Mouse (Mus musculus): ENCODE data around the gene Hcrtr2. TPM values are rescaled to one million over a fixed set of nuclear protein-coding genes. Genes with fewer than 3 reads are reported as not detected.
A peak's percentile ranks its signal among the peaks of the same experiment; 100 is the strongest.

Gene Hcrtr2
- polyA plus RNA-seq, 1 experiment from 2014 or later = 10.0 TPM

DNA sequence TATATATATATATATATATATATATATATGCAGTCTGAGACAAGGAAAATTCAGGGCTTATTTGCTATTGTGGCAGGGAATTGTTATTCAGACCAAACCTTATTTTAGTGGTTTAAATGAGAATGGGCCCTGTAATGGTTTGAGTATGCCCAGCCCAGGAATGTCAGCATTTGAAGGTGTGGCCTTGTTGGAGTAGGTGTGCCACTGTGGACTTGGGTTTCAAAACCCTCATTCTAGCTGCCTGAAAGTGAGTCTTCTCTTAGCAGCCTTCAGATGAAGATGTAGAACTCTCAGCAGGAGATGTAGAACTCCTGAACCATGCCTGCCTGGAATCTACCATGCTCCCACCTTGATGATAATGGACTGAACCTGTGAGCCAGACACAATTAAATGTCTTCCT is 9.7 kb downstream of the Hcrtr2 start:
- no peak overlapping the region for H3K9ac ChIP-seq
- no peak overlapping the region for H3K4me3 ChIP-seq
- H3K27me3 ChIP-seq = no peaks in the 10 kb centered on the region
- H3K4me1 ChIP-seq (replicated peaks) = no peaks in the 10 kb centered on the region
- no peaks in the 10 kb centered on the region for H3K36me3 ChIP-seq
- H3K9me3 ChIP-seq = no peaks in the 10 kb centered on the region
- no peak for ATAC-seq (ENCODE audit: low FRiP score, low read depth)
- H3K4me2 ChIP-seq = no peak overlapping the region
- H3K27ac ChIP-seq (replicated peaks) = no peak overlapping the region

DNA sequence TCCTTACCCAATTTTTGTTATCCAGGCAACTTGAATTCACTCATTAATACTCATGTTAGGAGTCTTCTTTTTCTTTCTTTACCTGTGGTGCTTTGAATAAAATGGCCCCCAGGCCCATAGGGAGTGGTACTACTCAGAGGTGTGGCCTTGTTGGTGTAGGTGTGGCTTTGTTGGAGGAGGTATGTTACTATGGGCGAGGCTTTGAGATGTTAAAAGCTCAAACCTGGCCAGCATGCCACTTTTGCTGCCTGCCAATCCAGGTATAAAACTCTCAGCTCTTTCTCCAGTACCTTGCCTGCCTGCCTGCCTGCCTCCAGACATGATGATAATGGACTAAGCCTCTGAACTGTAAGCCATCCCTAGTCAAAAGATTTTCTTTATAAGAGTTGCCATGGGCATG is 11.4 kb downstream of the Hcrtr2 start:
- Histone ChIP-seq H3K36me3 (no peaks in the 10 kb centered on the region), H3K9me3 (no peaks in the 10 kb centered on the region), H3K4me1 (replicated peaks) (no peaks in the 10 kb centered on the region), H3K27me3 (no peaks in the 10 kb centered on the region), H3K27ac (replicated peaks) (no peak overlapping the region), H3K4me2 (no peak overlapping the region), H3K9ac (no peak overlapping the region), H3K4me3 (no peak overlapping the region)
- WGBS = 43% methylated on average over 1 of the region's 1 CpGs
- no peak for ATAC-seq (ENCODE audit: low FRiP score, low read depth)

- H3K4me1 ChIP-seq (replicated peaks) = no peaks in the 10 kb centered on the region
- H3K9me3 ChIP-seq = no peaks in the 10 kb centered on the region
- H3K27me3 ChIP-seq = no peaks in the 10 kb centered on the region
- no peak overlapping the region for H3K4me3 ChIP-seq
- 66% methylated on average over 5 of the region's 5 CpGs for WGBS
- no peak overlapping the region for H3K4me2 ChIP-seq
- no peak overlapping the region for H3K27ac ChIP-seq (replicated peaks)
- no peaks in the 10 kb centered on the region for H3K36me3 ChIP-seq
- no peak overlapping the region for H3K9ac ChIP-seq
- ATAC-seq (ENCODE audit: low FRiP score, low read depth) = no peak
Measured at GRCm38 (mm10) chr9:76291384-76291783, 32.3 kb downstream of the Hcrtr2 start.

DNA sequence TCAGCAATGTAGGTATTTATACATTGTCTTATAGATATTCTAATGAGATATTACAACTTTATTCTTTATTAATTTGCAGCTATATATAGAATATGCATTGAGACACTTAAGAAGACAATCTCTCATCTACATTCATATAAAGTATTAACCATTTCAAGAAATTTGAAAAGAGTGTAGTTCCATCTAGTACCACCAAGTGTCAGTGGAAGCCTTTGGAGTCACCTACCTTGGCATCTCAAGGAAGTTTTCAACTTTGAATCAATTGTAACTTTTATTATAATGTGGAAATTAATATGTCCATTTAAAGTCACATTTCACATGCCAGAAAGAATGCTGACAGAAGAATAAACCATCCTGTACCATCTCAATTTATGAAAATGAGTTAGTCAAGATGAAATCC is 52.8 kb downstream of the Hcrtr2 start:
- ATAC-seq (ENCODE audit: low FRiP score, low read depth) = no peak
- H3K9me3 ChIP-seq = no peaks in the 10 kb centered on the region
- no peaks in the 10 kb centered on the region for H3K27me3 ChIP-seq
- H3K4me1 ChIP-seq (replicated peaks) = no peaks in the 10 kb centered on the region
- no peaks in the 10 kb centered on the region for H3K36me3 ChIP-seq
- no peak overlapping the region for H3K27ac ChIP-seq (replicated peaks)
- H3K4me2 ChIP-seq = no peak overlapping the region
- H3K4me3 ChIP-seq = no peak overlapping the region
- no peak overlapping the region for H3K9ac ChIP-seq

DNA sequence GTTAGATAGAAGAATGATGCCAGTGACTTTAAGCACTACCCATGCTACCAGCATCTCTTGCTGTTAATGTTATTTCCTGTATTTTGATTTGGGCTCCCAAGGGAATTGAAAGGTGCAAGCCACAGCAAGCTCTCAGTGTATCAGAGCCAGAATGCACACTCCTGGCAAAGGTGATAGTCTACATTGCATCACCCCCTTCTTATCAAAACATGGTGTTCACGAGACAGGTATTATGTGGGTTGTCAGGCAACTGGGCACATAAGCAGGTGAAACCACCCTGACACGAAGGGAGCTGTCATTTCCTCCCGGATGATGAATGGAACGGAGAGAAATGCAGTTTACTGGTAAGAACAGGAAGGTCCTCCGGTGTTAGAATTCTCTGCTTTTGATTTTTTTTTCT is 65.9 kb downstream of the Hcrtr2 start:
- WGBS = 79% methylated on average over 5 of the region's 5 CpGs
- no peak overlapping the region for H3K9ac ChIP-seq
- no peak for ATAC-seq (ENCODE audit: low FRiP score, low read depth)
- no peaks in the 10 kb centered on the region for H3K9me3 ChIP-seq
- H3K4me2 ChIP-seq = no peak overlapping the region
- no peak overlapping the region for H3K4me3 ChIP-seq
- no peak overlapping the region for H3K27ac ChIP-seq (replicated peaks)
- H3K36me3 ChIP-seq = no peaks in the 10 kb centered on the region
- no peaks in the 10 kb centered on the region for H3K4me1 ChIP-seq (replicated peaks)
- no peaks in the 10 kb centered on the region for H3K27me3 ChIP-seq

GRCm38 (mm10) chr9:76252544-76252943 is 71.1 kb downstream of the Hcrtr2 start:
- Histone ChIP-seq H3K27me3 (no peaks in the 10 kb centered on the region), H3K4me2 (no peak overlapping the region), H3K36me3 (no peaks in the 10 kb centered on the region), H3K4me3 (no peak overlapping the region), H3K4me1 (replicated peaks) (no peaks in the 10 kb centered on the region), H3K27ac (replicated peaks) (no peak overlapping the region), H3K9ac (no peak overlapping the region), H3K9me3 (no peaks in the 10 kb centered on the region)
- 84% methylated on average over 7 of the region's 7 CpGs for WGBS
- no peak for ATAC-seq (ENCODE audit: low FRiP score, low read depth)

GRCm38 (mm10) chr9:76252109-76252508 is 71.5 kb downstream of the Hcrtr2 start:
- no peaks in the 10 kb centered on the region for H3K36me3 ChIP-seq
- no peak overlapping the region for H3K27ac ChIP-seq (replicated peaks)
- 92% methylated on average over 4 of the region's 4 CpGs for WGBS
- H3K27me3 ChIP-seq = no peaks in the 10 kb centered on the region
- H3K4me3 ChIP-seq = no peak overlapping the region
- H3K4me2 ChIP-seq = no peak overlapping the region
- no peak for ATAC-seq (ENCODE audit: low FRiP score, low read depth)
- no peaks in the 10 kb centered on the region for H3K4me1 ChIP-seq (replicated peaks)
- H3K9me3 ChIP-seq = no peaks in the 10 kb centered on the region
- H3K9ac ChIP-seq = no peak overlapping the region

DNA sequence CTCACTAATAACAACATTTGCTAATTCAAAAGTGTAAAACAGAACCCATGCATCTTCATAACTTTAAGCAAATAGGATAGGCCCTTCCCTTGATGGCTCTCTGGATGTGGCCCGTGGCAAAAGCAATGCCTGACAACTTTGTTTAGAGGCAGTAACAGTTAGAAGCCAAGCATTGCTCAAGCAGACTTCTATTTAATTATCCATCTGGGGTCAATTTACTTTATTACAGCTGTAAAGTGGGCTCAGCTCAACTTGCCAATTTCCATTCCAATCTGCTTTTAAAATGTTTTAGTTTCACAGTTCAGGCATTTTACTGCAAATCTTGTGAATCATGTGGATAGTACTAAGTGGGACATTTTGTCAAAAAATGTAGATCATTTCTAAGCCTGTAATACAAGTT is 81.3 kb downstream of the Hcrtr2 start:
- Histone ChIP-seq H3K27ac (replicated peaks) (no peak overlapping the region), H3K4me1 (replicated peaks) (no peaks in the 10 kb centered on the region), H3K4me2 (no peak overlapping the region), H3K9ac (no peak overlapping the region), H3K9me3 (no peaks in the 10 kb centered on the region), H3K4me3 (no peak overlapping the region), H3K36me3 (no peaks in the 10 kb centered on the region), H3K27me3 (no peaks in the 10 kb centered on the region)
- WGBS = 73% methylated on average over 1 of the region's 1 CpGs
- no peak for ATAC-seq (ENCODE audit: low FRiP score, low read depth)

DNA sequence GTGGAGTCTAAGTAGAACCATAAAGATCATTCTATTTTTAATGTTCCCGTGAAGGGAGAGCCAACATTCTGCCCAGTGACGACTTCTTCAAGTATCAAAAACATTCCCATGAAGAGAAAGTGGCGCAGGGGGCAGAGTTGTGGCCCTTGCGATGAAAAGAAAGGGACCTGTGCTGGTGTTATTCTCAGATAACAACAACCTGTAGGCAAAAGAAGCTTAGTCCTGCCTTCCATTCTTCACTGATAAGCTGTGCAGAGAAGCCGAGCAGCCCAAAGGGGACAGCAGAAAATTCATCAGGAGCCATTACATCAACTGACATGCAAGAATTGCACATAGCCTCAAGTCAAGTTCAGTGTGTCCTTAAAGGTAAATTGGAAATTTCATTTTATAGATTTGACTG is 85.7 kb downstream of the Hcrtr2 start:
- Histone ChIP-seq H3K27ac (replicated peaks) (no peak overlapping the region), H3K4me3 (no peak overlapping the region), H3K4me2 (no peak overlapping the region), H3K9me3 (no peaks in the 10 kb centered on the region), H3K36me3 (no peaks in the 10 kb centered on the region), H3K9ac (no peak overlapping the region), H3K27me3 (no peaks in the 10 kb centered on the region), H3K4me1 (replicated peaks) (peaks cover 6% of the 10 kb centered on the region; the same call in 1 of the 2 replicates)
- no peak for ATAC-seq (ENCODE audit: low FRiP score, low read depth)
- WGBS = 83% methylated on average over 5 of the region's 5 CpGs

GRCm38 (mm10) chr9:76237243-76237642 is 86.4 kb downstream of the Hcrtr2 start:
- Histone ChIP-seq H3K4me1 (replicated peaks) (peaks cover 6% of the 10 kb centered on the region; the same call in 1 of the 2 replicates), H3K36me3 (no peaks in the 10 kb centered on the region), H3K9ac (no peak overlapping the region), H3K4me3 (no peak overlapping the region), H3K27me3 (no peaks in the 10 kb centered on the region), H3K4me2 (peak overlapping the region; percentile 61; the same call in 1 of the 2 replicates), H3K9me3 (no peaks in the 10 kb centered on the region), H3K27ac (replicated peaks) (no peak overlapping the region)
- ATAC-seq (ENCODE audit: low FRiP score, low read depth) = no peak; the same call in 1 of the 2 replicates
- WGBS = 66% methylated on average over 12 of the region's 12 CpGs

DNA sequence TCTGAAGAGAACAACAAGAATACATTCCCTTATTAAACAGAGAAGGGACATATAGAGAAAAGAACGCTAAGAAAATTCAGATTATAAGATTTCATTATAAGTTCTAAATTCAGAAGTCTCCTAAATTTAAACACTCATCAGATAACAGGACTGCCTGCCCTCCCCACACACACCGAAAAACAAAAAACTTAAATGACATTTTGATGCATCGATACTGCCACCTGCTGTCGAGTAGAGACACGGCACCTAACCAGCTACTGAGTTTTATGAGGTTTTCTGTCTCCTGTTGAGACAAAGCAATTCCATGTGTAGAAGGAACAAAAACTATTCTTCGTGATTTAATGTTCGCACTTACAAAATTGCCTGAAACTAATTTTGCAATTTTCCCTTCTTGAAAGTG is 87.0 kb downstream of the Hcrtr2 start:
- peaks cover 6% of the 10 kb centered on the region; the same call in 1 of the 2 replicates for H3K4me1 ChIP-seq (replicated peaks)
- WGBS = 3% methylated on average over 7 of the region's 7 CpGs
- no peak overlapping the region for H3K27ac ChIP-seq (replicated peaks)
- ATAC-seq (ENCODE audit: low FRiP score, low read depth) = peak; percentile 74
- no peaks in the 10 kb centered on the region for H3K36me3 ChIP-seq
- H3K9me3 ChIP-seq = no peaks in the 10 kb centered on the region
- peak overlapping the region; percentile 61 for H3K4me2 ChIP-seq
- H3K27me3 ChIP-seq = no peaks in the 10 kb centered on the region
- peak overlapping the region; percentile 31 for H3K4me3 ChIP-seq
- no peak overlapping the region for H3K9ac ChIP-seq

GRCm38 (mm10) chr9:76235945-76236503 is 87.6 kb downstream of the Hcrtr2 start:
- no peaks in the 10 kb centered on the region for H3K27me3 ChIP-seq
- no peaks in the 10 kb centered on the region for H3K9me3 ChIP-seq
- H3K4me1 ChIP-seq (replicated peaks) = peaks cover 6% of the 10 kb centered on the region; the same call in 1 of the 2 replicates
- peak overlapping the region; percentile 22; the same call in 1 of the 2 replicates for H3K9ac ChIP-seq
- 0 out of 2 replicates have a peak, but pooled peaks have one; percentile 51 for ATAC-seq (ENCODE audit: low FRiP score, low read depth)
- WGBS = 4% methylated on average over 14 of the region's 14 CpGs
- peak overlapping the region; percentile 31 for H3K4me3 ChIP-seq
- H3K4me2 ChIP-seq = peak overlapping the region; percentile 61
- no peaks in the 10 kb centered on the region for H3K36me3 ChIP-seq
- no peak overlapping the region for H3K27ac ChIP-seq (replicated peaks)

DNA sequence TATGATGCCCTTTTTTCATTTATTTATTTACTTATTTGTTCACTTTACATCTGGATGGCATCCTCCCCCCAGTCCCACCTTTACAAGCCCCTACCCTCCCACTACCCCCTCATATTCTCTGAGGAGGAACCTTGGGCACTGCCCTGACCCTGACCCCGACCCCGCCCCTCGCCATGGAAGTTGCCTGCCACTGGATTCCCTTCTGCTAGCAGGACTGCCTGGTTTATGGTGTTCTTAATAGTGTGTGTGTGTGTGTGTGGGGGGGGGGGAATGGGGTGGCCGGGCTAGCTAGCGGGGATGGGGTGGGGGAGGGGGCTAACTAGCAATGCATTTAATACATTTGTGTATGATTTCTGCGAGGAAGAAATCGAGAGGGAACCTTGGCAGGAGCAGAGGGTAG is 88.8 kb downstream of the Hcrtr2 start:
- Histone ChIP-seq H3K27me3 (no peaks in the 10 kb centered on the region), H3K4me1 (replicated peaks) (peaks cover 6% of the 10 kb centered on the region; the same call in 1 of the 2 replicates), H3K4me2 (no peak overlapping the region), H3K9me3 (no peaks in the 10 kb centered on the region), H3K27ac (replicated peaks) (no peak overlapping the region), H3K9ac (no peak overlapping the region), H3K4me3 (no peak overlapping the region), H3K36me3 (no peaks in the 10 kb centered on the region)
- WGBS = 64% methylated on average over 7 of the region's 7 CpGs
- ATAC-seq (ENCODE audit: low FRiP score, low read depth) = no peak

Data from hindbrain, embryonic 15.5 days (tissue).